Mouse (Mus musculus) megakaryocyte, embryonic 14.5 days (primary cell): Measurements from ENCODE around the gene Adgrf2. TPM values are rescaled to one million over a fixed set of nuclear protein-coding genes. Genes with fewer than 3 reads are reported as not detected.

Source experiments
- H3K27me3 ChIP-seq: replicated peaks from 2 replicates; pipeline ENCODE3; 2012; ENCODE audit warnings: inconsistent platforms
- H3K36me3 ChIP-seq: replicated peaks from 2 replicates; pipeline ENCODE3; 2012; ENCODE audit warnings: low read length, inconsistent platforms, mixed read lengths
- H3K4me1 ChIP-seq: 2 replicates; pipeline ENCODE4 v1.6.1; 2012; ENCODE audit warnings: inconsistent platforms
- H3K4me3 ChIP-seq: replicated peaks from 2 replicates; pipeline ENCODE3; 2012; ENCODE audit warnings: moderate library complexity, mild to moderate bottlenecking, inconsistent platforms
- H3K9me3 ChIP-seq: 2 replicates; pipeline ENCODE4 v1.6.1; 2012; ENCODE audit warnings: inconsistent platforms
- FLI1 ChIP-seq: IDR thresholded peaks from 2 replicates; pipeline ENCODE4 v1.6.1; 2012; ENCODE audit warnings: low read length, inconsistent platforms, mixed read lengths
- GATA1 ChIP-seq: IDR thresholded peaks from 3 replicates; pipeline ENCODE4 v1.6.1; 2012; ENCODE audit warnings: mixed read lengths, low read length, inconsistent platforms, borderline replicate concordance
- polyA plus RNA-seq: library from polyadenylated mRNA; stranded (reverse); fragments of >175 nt; gene quantifications from 2 replicates; pipeline ENCODE4 v1.2.3, GENCODE M21; 2012; ENCODE audit warnings: low replicate concordance; ENCODE audit not compliant: insufficient read depth

Adgrf2 gene
- not detected in 2 replicates for polyA plus RNA-seq

- no peaks in the 10 kb centered on the region for H3K27me3 ChIP-seq
- peaks cover 14% of the 10 kb centered on the region for H3K9me3 ChIP-seq
- H3K4me3 ChIP-seq = no peak within 1 kb of the TSS
- TF ChIP-seq FLI1 (no peak), GATA1 (no peak)
- no peaks in the 10 kb centered on the region for H3K4me1 ChIP-seq
- H3K36me3 ChIP-seq = no peaks in the 10 kb centered on the region
These were observed at the start of gene Adgrf2 for GRCm38 (mm10) chr17:42741801-42742217. TSS of gene Adgrf2 (minus strand) at chr17:42742179.

- no peaks in the 10 kb centered on the region for H3K36me3 ChIP-seq
These were observed 48.8 kb upstream of the Adgrf2 start for GRCm38 (mm10) chr17:42790787-42791186.

GRCm38 (mm10) chr17:42789723-42790122 lies 47.7 kb upstream of the Adgrf2 start:
- Histone ChIP-seq H3K4me3 (no peak overlapping the region), H3K4me1 (0 out of 2 replicates have a peak, but pooled peaks cover 3% of the 10 kb centered on the region), H3K9me3 (no peaks in the 10 kb centered on the region), H3K36me3 (no peaks in the 10 kb centered on the region), H3K27me3 (no peaks in the 10 kb centered on the region)
- TF ChIP-seq FLI1 (no peak), GATA1 (no peak)

More at GRCm38 (mm10) chr17:42790787-42791186, 48.8 kb upstream of the Adgrf2 start:
- H3K4me3 ChIP-seq = no peak overlapping the region
- H3K4me1 ChIP-seq = 0 out of 2 replicates have a peak, but pooled peaks cover 3% of the 10 kb centered on the region
- no peaks in the 10 kb centered on the region for H3K27me3 ChIP-seq
- no peak for TF ChIP-seq FLI1
- TF ChIP-seq GATA1 = no peak
- no peaks in the 10 kb centered on the region for H3K9me3 ChIP-seq

GRCm38 (mm10) chr17:42788686-42789453 lies 46.9 kb upstream of the Adgrf2 start:
- TF ChIP-seq GATA1 = no peak
- TF ChIP-seq FLI1 = no peak
- H3K27me3 ChIP-seq = no peaks in the 10 kb centered on the region
- H3K4me3 ChIP-seq = no peak overlapping the region
- no peaks in the 10 kb centered on the region for H3K36me3 ChIP-seq
- 0 out of 2 replicates have a peak, but pooled peaks cover 1% of the 10 kb centered on the region for H3K4me1 ChIP-seq
- no peaks in the 10 kb centered on the region for H3K9me3 ChIP-seq

GRCm38 (mm10) chr17:42782156-42782757 lies 40.3 kb upstream of the Adgrf2 start:
- Histone ChIP-seq H3K36me3 (no peaks in the 10 kb centered on the region), H3K4me1 (no peaks in the 10 kb centered on the region), H3K27me3 (no peaks in the 10 kb centered on the region), H3K4me3 (no peak overlapping the region), H3K9me3 (no peaks in the 10 kb centered on the region)
- no peak; the same call in 2 of the 3 replicates for TF ChIP-seq GATA1
- TF ChIP-seq FLI1 = no peak

- H3K4me3 ChIP-seq = no peak overlapping the region
- no peaks in the 10 kb centered on the region for H3K4me1 ChIP-seq
- peaks cover 32% of the 10 kb centered on the region for H3K9me3 ChIP-seq
- H3K27me3 ChIP-seq = no peaks in the 10 kb centered on the region
- H3K36me3 ChIP-seq = no peaks in the 10 kb centered on the region
- no peak for TF ChIP-seq GATA1
- TF ChIP-seq FLI1 = no peak
These were observed 11.8 kb upstream of the Adgrf2 start for GRCm38 (mm10) chr17:42753791-42754190.

- Histone ChIP-seq H3K4me3 (no peak overlapping the region), H3K27me3 (no peaks in the 10 kb centered on the region), H3K4me1 (no peaks in the 10 kb centered on the region), H3K36me3 (no peaks in the 10 kb centered on the region), H3K9me3 (peaks cover 32% of the 10 kb centered on the region)
- TF ChIP-seq GATA1 (no peak), FLI1 (no peak)
These were observed 10.2 kb upstream of the Adgrf2 start for GRCm38 (mm10) chr17:42752173-42752572.

- H3K36me3 ChIP-seq = no peaks in the 10 kb centered on the region
- TF ChIP-seq FLI1 = no peak
- no peak for TF ChIP-seq GATA1
- no peak overlapping the region for H3K4me3 ChIP-seq
- H3K27me3 ChIP-seq = no peaks in the 10 kb centered on the region
- H3K4me1 ChIP-seq = no peaks in the 10 kb centered on the region
- peaks cover 18% of the 10 kb centered on the region for H3K9me3 ChIP-seq
These were observed 3.9 kb upstream of the Adgrf2 start for GRCm38 (mm10) chr17:42745657-42746420.

- TF ChIP-seq GATA1 (no peak), FLI1 (no peak)
These were observed 844 bp upstream of the Adgrf2 start for GRCm38 (mm10) chr17:42742823-42743222.

GRCm38 (mm10) chr17:42738794-42739193 lies 3.2 kb downstream of the Adgrf2 start:
- Histone ChIP-seq H3K4me3 (no peak overlapping the region), H3K4me1 (no peaks in the 10 kb centered on the region), H3K9me3 (peaks cover 12% of the 10 kb centered on the region), H3K27me3 (no peaks in the 10 kb centered on the region), H3K36me3 (no peaks in the 10 kb centered on the region)
- TF ChIP-seq FLI1 (no peak), GATA1 (no peak)

More at GRCm38 (mm10) chr17:42742823-42743222, 844 bp upstream of the Adgrf2 start:
- no peak overlapping the region for H3K4me3 ChIP-seq
- H3K27me3 ChIP-seq = no peaks in the 10 kb centered on the region
- H3K9me3 ChIP-seq = peaks cover 8% of the 10 kb centered on the region; the same call in 1 of the 2 replicates
- H3K4me1 ChIP-seq = no peaks in the 10 kb centered on the region
- H3K36me3 ChIP-seq = no peaks in the 10 kb centered on the region
